Mouse (Mus musculus) liver, postnatal 0 days (tissue): ENCODE data around the gene Nup54.

Experiments
- CTCF ChIP-seq: sonication (generic); IDR thresholded peaks from 2 replicates; pipeline ENCODE4 v1.5.1; 2016; ENCODE audit warnings: antibody characterized with exemption, low read depth
- EP300 ChIP-seq: IDR thresholded peaks from 2 replicates; pipeline ENCODE4 v1.6.1; 2016; ENCODE audit warnings: antibody characterized with exemption, low read depth, mild to moderate bottlenecking

GRCm38 (mm10) chr5:92369151-92369994, 65.6 kb downstream of the Nup54 start:
- TF ChIP-seq CTCF = no peak
- no peak for TF ChIP-seq EP300
